Mouse (Mus musculus): ENCODE measurements at regions not wholly inside any gene's neighbourhood (a gene's known extent, or its start where the extent isn't known, plus 50 kb on each side); places are given as distances from the start of the nearest gene placed in this dataset.
"Not testable (repeated sequence)": the region's sequence is repeated elsewhere in the genome, so short reads cannot be mapped to it uniquely, and the experiment has no call there.

- H3K36me3 ChIP-seq (replicated peaks; ENCODE audit: low read length): no peaks in the 10 kb centered on the region
- no peaks in the 10 kb centered on the region for H3K27me3 ChIP-seq (replicated peaks)
- no peak overlapping the region for H3K4me3 ChIP-seq (replicated peaks)
- TF ChIP-seq GATA1 (IDR thresholded peaks at IDR 0.05; ENCODE audit: borderline replicate concordance, low read length) (no peak), FLI1 (IDR thresholded peaks at IDR 0.05; ENCODE audit: low read length) (no peak)
- H3K9me3 ChIP-seq: no peaks in the 10 kb centered on the region
- 0 out of 2 replicates have a peak, but pooled peaks cover 3% of the 10 kb centered on the region for H3K4me1 ChIP-seq
Observed at GRCm38 (mm10) chr12:32434506-32435002, 56.0 kb downstream of the Ccdc71l start.

- Histone ChIP-seq H3K27me3 (replicated peaks) (no peaks in the 10 kb centered on the region), H3K4me1 (0 out of 2 replicates have a peak, but pooled peaks cover 3% of the 10 kb centered on the region)
Observed at GRCm38 (mm10) chr12:32435126-32435525, 56.6 kb downstream of the Ccdc71l start.

GRCm38 (mm10) chr12:32438209-32438608 is 59.7 kb downstream of the Ccdc71l start:
- no peak for TF ChIP-seq FLI1 (IDR thresholded peaks at IDR 0.05; ENCODE audit: low read length)
- TF ChIP-seq GATA1 (IDR thresholded peaks at IDR 0.05; ENCODE audit: borderline replicate concordance, low read length): no peak
- H3K9me3 ChIP-seq: no peaks in the 10 kb centered on the region
- H3K4me1 ChIP-seq: 0 out of 2 replicates have a peak, but pooled peaks cover 3% of the 10 kb centered on the region
- H3K27me3 ChIP-seq (replicated peaks): no peaks in the 10 kb centered on the region
- H3K36me3 ChIP-seq (replicated peaks; ENCODE audit: low read length): no peaks in the 10 kb centered on the region
- no peak overlapping the region for H3K4me3 ChIP-seq (replicated peaks)

More at GRCm38 (mm10) chr12:32435126-32435525, 56.6 kb downstream of the Ccdc71l start:
- Histone ChIP-seq H3K36me3 (replicated peaks; ENCODE audit: low read length) (no peaks in the 10 kb centered on the region), H3K9me3 (no peaks in the 10 kb centered on the region), H3K4me3 (replicated peaks) (no peak overlapping the region)
- no peak for TF ChIP-seq GATA1 (IDR thresholded peaks at IDR 0.05; ENCODE audit: borderline replicate concordance, low read length)

- no peak for TF ChIP-seq FLI1 (IDR thresholded peaks at IDR 0.05; ENCODE audit: low read length)
- no peak for TF ChIP-seq GATA1 (IDR thresholded peaks at IDR 0.05; ENCODE audit: borderline replicate concordance, low read length)
Observed at GRCm38 (mm10) chr12:32444770-32445169, 66.3 kb downstream of the Ccdc71l start.

GRCm38 (mm10) chr12:32445874-32446273 is 67.4 kb downstream of the Ccdc71l start:
- H3K4me1 ChIP-seq: no peaks in the 10 kb centered on the region
- H3K4me3 ChIP-seq (replicated peaks): no peak overlapping the region
- H3K9me3 ChIP-seq: peaks cover 5% of the 10 kb centered on the region
- no peaks in the 10 kb centered on the region for H3K27me3 ChIP-seq (replicated peaks)
- no peaks in the 10 kb centered on the region for H3K36me3 ChIP-seq (replicated peaks; ENCODE audit: low read length)
- TF ChIP-seq FLI1 (IDR thresholded peaks at IDR 0.05; ENCODE audit: low read length): no peak

More at GRCm38 (mm10) chr12:32444770-32445169, 66.3 kb downstream of the Ccdc71l start:
- no peaks in the 10 kb centered on the region for H3K27me3 ChIP-seq (replicated peaks)
- H3K4me1 ChIP-seq: no peaks in the 10 kb centered on the region
- no peaks in the 10 kb centered on the region for H3K36me3 ChIP-seq (replicated peaks; ENCODE audit: low read length)
- H3K9me3 ChIP-seq: peaks cover 5% of the 10 kb centered on the region
- H3K4me3 ChIP-seq (replicated peaks): no peak overlapping the region

- no peak for TF ChIP-seq GATA1 (IDR thresholded peaks at IDR 0.05; ENCODE audit: borderline replicate concordance, low read length)
- no peak for TF ChIP-seq FLI1 (IDR thresholded peaks at IDR 0.05; ENCODE audit: low read length)
- no peaks in the 10 kb centered on the region for H3K36me3 ChIP-seq (replicated peaks; ENCODE audit: low read length)
- no peaks in the 10 kb centered on the region for H3K27me3 ChIP-seq (replicated peaks)
- H3K4me1 ChIP-seq: no peaks in the 10 kb centered on the region
- peaks cover 5% of the 10 kb centered on the region for H3K9me3 ChIP-seq
- no peak overlapping the region for H3K4me3 ChIP-seq (replicated peaks)
Observed at GRCm38 (mm10) chr12:32449373-32449772, 70.9 kb downstream of the Ccdc71l start.

- no peak overlapping the region for H3K4me3 ChIP-seq (replicated peaks)
- TF ChIP-seq FLI1 (IDR thresholded peaks at IDR 0.05; ENCODE audit: low read length): no peak
- TF ChIP-seq GATA1 (IDR thresholded peaks at IDR 0.05; ENCODE audit: borderline replicate concordance, low read length): no peak
- H3K36me3 ChIP-seq (replicated peaks; ENCODE audit: low read length): no peaks in the 10 kb centered on the region
- H3K4me1 ChIP-seq: no peaks in the 10 kb centered on the region
- peaks cover 5% of the 10 kb centered on the region for H3K9me3 ChIP-seq
- no peaks in the 10 kb centered on the region for H3K27me3 ChIP-seq (replicated peaks)
Observed at GRCm38 (mm10) chr12:32451226-32451625, 72.7 kb downstream of the Ccdc71l start.

GRCm38 (mm10) chr12:32454794-32455193 is 76.3 kb downstream of the Ccdc71l start:
- H3K4me3 ChIP-seq (replicated peaks): no peak overlapping the region
- H3K27me3 ChIP-seq (replicated peaks): no peaks in the 10 kb centered on the region
- no peaks in the 10 kb centered on the region for H3K4me1 ChIP-seq
- no peaks in the 10 kb centered on the region for H3K36me3 ChIP-seq (replicated peaks; ENCODE audit: low read length)
- no peaks in the 10 kb centered on the region for H3K9me3 ChIP-seq
- TF ChIP-seq FLI1 (IDR thresholded peaks at IDR 0.05; ENCODE audit: low read length): no peak
- TF ChIP-seq GATA1 (IDR thresholded peaks at IDR 0.05; ENCODE audit: borderline replicate concordance, low read length): no peak

GRCm38 (mm10) chr12:32455231-32455630 is 76.7 kb downstream of the Ccdc71l start:
- H3K9me3 ChIP-seq; H3K4me3 ChIP-seq (replicated peaks); H3K27me3 ChIP-seq (replicated peaks); H3K36me3 ChIP-seq (replicated peaks; ENCODE audit: low read length); H3K4me1 ChIP-seq: not testable (repeated sequence)

- no peaks in the 10 kb centered on the region for H3K36me3 ChIP-seq (replicated peaks; ENCODE audit: low read length)
- H3K4me3 ChIP-seq (replicated peaks): no peak overlapping the region
- no peaks in the 10 kb centered on the region for H3K27me3 ChIP-seq (replicated peaks)
- TF ChIP-seq FLI1 (IDR thresholded peaks at IDR 0.05; ENCODE audit: low read length): no peak
- TF ChIP-seq GATA1 (IDR thresholded peaks at IDR 0.05; ENCODE audit: borderline replicate concordance, low read length): no peak
- no peaks in the 10 kb centered on the region for H3K4me1 ChIP-seq
- no peaks in the 10 kb centered on the region for H3K9me3 ChIP-seq
Observed at GRCm38 (mm10) chr12:32455913-32456312, 77.4 kb downstream of the Ccdc71l start.

GRCm38 (mm10) chr12:32456796-32457195 is 78.3 kb downstream of the Ccdc71l start:
- TF ChIP-seq GATA1 (IDR thresholded peaks at IDR 0.05; ENCODE audit: borderline replicate concordance, low read length) (no peak), FLI1 (IDR thresholded peaks at IDR 0.05; ENCODE audit: low read length) (no peak)
- Histone ChIP-seq H3K4me1 (no peaks in the 10 kb centered on the region), H3K4me3 (replicated peaks) (no peak overlapping the region), H3K36me3 (replicated peaks; ENCODE audit: low read length) (no peaks in the 10 kb centered on the region), H3K9me3 (no peaks in the 10 kb centered on the region), H3K27me3 (replicated peaks) (no peaks in the 10 kb centered on the region)
